Mouse (Mus musculus) heart, embryonic 11.5 days (tissue): Measurements from ENCODE around the gene Lsg1. TPM values are rescaled to one million over a fixed set of nuclear protein-coding genes. Genes with fewer than 3 reads are reported as not detected.

ENCODE experiments used
- ATAC-seq: fragments of 200-750 bp; cut with Nextera tagmentation; replicated peaks from 2 replicates; pipeline ENCODE4 v1.8.0; 2017; ENCODE audit warnings: moderate library complexity; ENCODE audit not compliant: insufficient number of reproducible peaks, low FRiP score, low TSS enrichment
- H3K27ac ChIP-seq: fragments of 300-500 bp; sonication (generic); 2 replicates; pipeline ENCODE4 v1.5.1; 2014; ENCODE audit warnings: mild to moderate bottlenecking, low read depth, low read length
- H3K27me3 ChIP-seq: fragments of 300-500 bp; sonication (generic); 2 replicates; pipeline ENCODE4 v1.6.1; 2014; ENCODE audit warnings: mild to moderate bottlenecking, low read length, mixed read lengths; ENCODE audit not compliant: control insufficient read depth, insufficient read depth
- H3K36me3 ChIP-seq: fragments of 300-500 bp; sonication (generic); 2 replicates; pipeline ENCODE4 v1.6.1; 2014; ENCODE audit warnings: mild to moderate bottlenecking, low read length, moderate library complexity, mixed read lengths; ENCODE audit not compliant: control insufficient read depth, insufficient read depth
- H3K4me1 ChIP-seq: fragments of 300-500 bp; sonication (generic); 2 replicates; pipeline ENCODE4 v1.6.1; 2014; ENCODE audit warnings: low read length; ENCODE audit not compliant: control insufficient read depth, insufficient read depth
- H3K4me2 ChIP-seq: fragments of 300-500 bp; sonication (generic); 2 replicates; pipeline ENCODE4 v1.6.1; 2014; ENCODE audit warnings: mild to moderate bottlenecking, moderate library complexity
- H3K4me3 ChIP-seq: fragments of 300-500 bp; sonication (generic); 2 replicates; pipeline ENCODE4 v1.5.1; 2014; ENCODE audit warnings: low read depth, low read length
- H3K9ac ChIP-seq: fragments of 300-500 bp; sonication (generic); 2 replicates; pipeline ENCODE4 v1.6.1; 2014; ENCODE audit warnings: mild to moderate bottlenecking, low read depth, low read length, moderate library complexity
- H3K9me3 ChIP-seq: fragments of 300-500 bp; sonication (generic); replicated peaks from 2 replicates; pipeline ENCODE4 v1.6.1; 2016; ENCODE audit warnings: low read length; ENCODE audit not compliant: control insufficient read depth
- WGBS: fragments of 180-500 bp; shearing (Covaris S2); extraction: QIAGEN DNeasy Blood & Tissue Kit; methylation state at CpG from one replicate; pipeline ENCODE4 v1.1.7; 2014; ENCODE audit not compliant: insufficient replicate concordance; 5-methylcytosine and 5-hydroxymethylcytosine counted together
- polyA plus RNA-seq: library from polyadenylated mRNA; unstranded; fragments of >200 nt; fragmentation: Nextera tagmentation; extraction: Ambion mirVana; gene quantifications from 2 replicates; pipeline ENCODE4 v1.2.1, GENCODE M21; 2014

The Lsg1 gene
- polyA plus RNA-seq, 1 experiment from 2014 or later = 47.8 TPM

DNA sequence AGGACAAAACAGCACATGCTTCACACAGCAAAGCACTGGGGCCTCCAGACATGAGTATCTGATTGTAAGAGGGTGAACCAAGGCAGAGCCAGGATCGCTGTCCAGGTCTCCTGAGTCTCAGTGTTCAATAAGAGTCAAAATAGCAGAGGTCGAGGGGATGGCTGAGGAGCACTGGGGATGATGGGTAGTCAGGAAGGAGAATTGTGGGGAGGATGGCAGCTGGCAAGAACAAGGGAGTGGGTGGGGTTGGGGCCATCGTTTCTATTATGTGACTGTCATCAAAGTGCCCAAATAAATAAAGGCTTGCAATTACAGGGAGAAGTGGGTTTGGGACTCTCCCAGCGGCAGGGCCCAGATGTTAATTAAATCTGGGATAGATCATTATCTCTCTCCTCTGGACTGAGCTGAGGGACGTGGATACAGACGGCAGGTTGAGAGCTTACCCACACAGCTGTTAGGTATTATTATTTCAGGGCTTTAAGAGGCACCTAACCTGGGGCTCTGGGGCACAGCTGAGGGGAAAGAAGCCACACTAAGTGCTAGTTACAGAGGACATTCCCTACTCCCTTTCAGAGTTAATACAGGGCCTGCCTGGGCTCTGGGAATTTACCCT is 27.4 kb upstream of the Lsg1 start:
- ATAC-seq = no peak
- Histone ChIP-seq H3K36me3 (no peaks in the 10 kb centered on the region), H3K4me2 (no peak overlapping the region), H3K27ac (no peak overlapping the region), H3K4me1 (no peaks in the 10 kb centered on the region), H3K9ac (no peak overlapping the region), H3K4me3 (no peak overlapping the region), H3K9me3 (no peaks in the 10 kb centered on the region), H3K27me3 (0 out of 2 replicates have a peak, but pooled peaks cover 2% of the 10 kb centered on the region)
- WGBS = 55% methylated on average over 6 of the region's 6 CpGs

DNA sequence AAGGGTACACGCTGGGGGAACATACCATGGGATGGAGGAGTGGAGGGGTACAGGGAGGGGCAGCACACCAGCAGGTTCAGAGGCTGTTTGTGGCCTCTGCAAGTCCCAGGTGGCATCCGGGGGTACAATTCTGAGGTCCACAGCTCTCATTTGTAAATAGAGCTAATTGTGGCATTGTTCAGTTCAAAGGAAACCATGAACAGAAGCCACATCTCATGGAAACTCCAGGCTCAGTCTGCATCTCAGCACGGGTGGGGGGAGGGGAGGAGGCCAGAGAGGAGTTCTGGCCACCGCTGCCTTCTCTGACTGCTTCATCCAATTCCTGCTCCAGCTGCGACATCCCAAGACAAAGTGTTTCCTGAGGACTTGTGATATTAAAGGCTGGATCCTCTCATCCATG is 26.7 kb upstream of the Lsg1 start:
- ATAC-seq = no peak
- Histone ChIP-seq H3K4me3 (no peak overlapping the region), H3K27ac (no peak overlapping the region), H3K4me2 (no peak overlapping the region), H3K9ac (no peak overlapping the region), H3K4me1 (no peaks in the 10 kb centered on the region), H3K9me3 (no peaks in the 10 kb centered on the region), H3K36me3 (no peaks in the 10 kb centered on the region), H3K27me3 (0 out of 2 replicates have a peak, but pooled peaks cover 2% of the 10 kb centered on the region)
- 40% methylated on average over 5 of the region's 5 CpGs for WGBS

DNA sequence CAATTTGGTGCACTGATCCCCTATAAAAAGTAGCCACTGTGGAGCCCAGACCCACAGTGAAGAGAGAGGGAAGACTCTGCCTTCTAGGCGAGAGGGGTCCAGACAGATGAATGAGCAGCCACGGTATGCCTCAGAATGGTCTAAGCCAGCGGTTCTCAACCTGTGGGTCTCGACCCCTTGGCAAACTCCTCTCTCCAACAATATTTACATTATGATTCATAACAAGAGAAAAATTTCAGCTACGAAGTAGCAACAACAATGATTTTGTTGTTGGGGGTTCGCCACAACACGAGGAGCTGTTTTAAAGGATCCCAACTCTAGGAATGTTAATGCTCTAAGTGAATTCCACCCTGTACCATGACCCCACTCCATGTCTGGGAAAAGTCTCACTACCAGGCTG is 25.7 kb upstream of the Lsg1 start:
- 75% methylated on average over 7 of the region's 7 CpGs for WGBS

GRCm38 (mm10) chr16:30611331-30611730 is 23.9 kb upstream of the Lsg1 start:
- H3K27ac ChIP-seq = no peak overlapping the region
- H3K4me1 ChIP-seq = no peaks in the 10 kb centered on the region
- 0 out of 2 replicates have a peak, but pooled peaks cover 2% of the 10 kb centered on the region for H3K27me3 ChIP-seq
- no peak overlapping the region for H3K4me3 ChIP-seq
- no peak overlapping the region for H3K9ac ChIP-seq
- 63% methylated on average over 5 of the region's 5 CpGs for WGBS
- ATAC-seq = no peak
- H3K4me2 ChIP-seq = no peak overlapping the region
- no peaks in the 10 kb centered on the region for H3K36me3 ChIP-seq
- H3K9me3 ChIP-seq = no peaks in the 10 kb centered on the region

More for the DNA sequence above, 25.7 kb upstream of the Lsg1 start:
- Histone ChIP-seq H3K9ac (no peak overlapping the region), H3K27ac (no peak overlapping the region), H3K36me3 (no peaks in the 10 kb centered on the region), H3K4me2 (no peak overlapping the region), H3K4me1 (no peaks in the 10 kb centered on the region), H3K9me3 (no peaks in the 10 kb centered on the region), H3K4me3 (no peak overlapping the region), H3K27me3 (0 out of 2 replicates have a peak, but pooled peaks cover 2% of the 10 kb centered on the region)
- ATAC-seq = no peak

- ATAC-seq = no peak
- WGBS = 81% methylated on average over 3 of the region's 3 CpGs
- H3K9me3 ChIP-seq = no peaks in the 10 kb centered on the region
Measured at GRCm38 (mm10) chr16:30607868-30608267, 20.5 kb upstream of the Lsg1 start.

GRCm38 (mm10) chr16:30605528-30605927 is 18.1 kb upstream of the Lsg1 start:
- 70% methylated on average over 6 of the region's 6 CpGs for WGBS
- no peak overlapping the region for H3K27ac ChIP-seq
- H3K9me3 ChIP-seq = no peaks in the 10 kb centered on the region
- no peak overlapping the region for H3K4me2 ChIP-seq
- no peaks in the 10 kb centered on the region for H3K36me3 ChIP-seq
- no peak overlapping the region for H3K9ac ChIP-seq
- no peaks in the 10 kb centered on the region for H3K27me3 ChIP-seq
- no peak for ATAC-seq
- peaks cover 39% of the 10 kb centered on the region for H3K4me1 ChIP-seq
- no peak overlapping the region for H3K4me3 ChIP-seq

More at GRCm38 (mm10) chr16:30607868-30608267, 20.5 kb upstream of the Lsg1 start:
- Histone ChIP-seq H3K4me1 (peaks cover 21% of the 10 kb centered on the region), H3K27me3 (0 out of 2 replicates have a peak, but pooled peaks cover 2% of the 10 kb centered on the region), H3K4me2 (no peak overlapping the region), H3K27ac (no peak overlapping the region), H3K4me3 (no peak overlapping the region), H3K36me3 (no peaks in the 10 kb centered on the region), H3K9ac (no peak overlapping the region)

- no peak for ATAC-seq
- H3K9ac ChIP-seq = peak overlapping the region; percentile 12; the same call in 1 of the 2 replicates
- H3K27ac ChIP-seq = peak overlapping the region; percentile 2; the same call in 1 of the 2 replicates
- H3K4me2 ChIP-seq = no peak overlapping the region
- peaks cover 41% of the 10 kb centered on the region for H3K4me1 ChIP-seq
- H3K4me3 ChIP-seq = no peak overlapping the region
- 59% methylated on average over 7 of the region's 7 CpGs for WGBS
- no peaks in the 10 kb centered on the region for H3K27me3 ChIP-seq
- no peaks in the 10 kb centered on the region for H3K9me3 ChIP-seq
- no peaks in the 10 kb centered on the region for H3K36me3 ChIP-seq
Measured at GRCm38 (mm10) chr16:30604807-30605137, 17.4 kb upstream of the Lsg1 start.

- no peaks in the 10 kb centered on the region for H3K36me3 ChIP-seq
- no peaks in the 10 kb centered on the region for H3K9me3 ChIP-seq
- no peak overlapping the region for H3K9ac ChIP-seq
- H3K4me3 ChIP-seq = no peak overlapping the region
- no peak for ATAC-seq
- H3K27ac ChIP-seq = no peak overlapping the region
- H3K4me2 ChIP-seq = no peak overlapping the region
- no peaks in the 10 kb centered on the region for H3K27me3 ChIP-seq
- H3K4me1 ChIP-seq = peaks cover 41% of the 10 kb centered on the region
- 61% methylated on average over 16 of the region's 16 CpGs for WGBS
Measured at GRCm38 (mm10) chr16:30604061-30604806, 16.8 kb upstream of the Lsg1 start.

DNA sequence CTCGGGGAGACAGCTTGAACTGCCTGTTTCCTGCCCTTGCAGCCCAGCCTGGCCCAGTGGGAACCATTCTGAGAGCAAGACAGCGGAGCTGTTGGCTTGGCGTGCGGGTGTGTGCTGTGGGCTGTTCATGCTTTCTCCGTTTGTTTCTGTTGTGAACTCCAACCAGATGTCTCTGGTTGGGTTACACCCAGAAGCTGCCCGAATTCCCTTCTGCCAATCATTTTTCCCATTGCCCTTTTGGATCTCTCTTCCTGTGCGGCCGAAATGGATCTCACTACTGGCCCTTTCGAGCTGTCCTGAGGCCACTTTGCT is 16.1 kb upstream of the Lsg1 start:
- peak overlapping the region; percentile 82; the same call in 1 of the 2 replicates for H3K4me2 ChIP-seq
- no peak overlapping the region for H3K4me3 ChIP-seq
- H3K36me3 ChIP-seq = no peaks in the 10 kb centered on the region
- no peak overlapping the region for H3K27ac ChIP-seq
- ATAC-seq = no peak
- H3K27me3 ChIP-seq = no peaks in the 10 kb centered on the region
- 53% methylated on average over 9 of the region's 9 CpGs for WGBS
- no peaks in the 10 kb centered on the region for H3K9me3 ChIP-seq
- no peak overlapping the region for H3K9ac ChIP-seq
- H3K4me1 ChIP-seq = peaks cover 41% of the 10 kb centered on the region
